Mouse (Mus musculus) thymus, postnatal 14 days (tissue): Measurements from ENCODE around the gene Kcne1l.

Experiments
- DNase-seq: peaks from one replicate; pipeline ENCODE4 v3.0.0; 2021

The Kcne1l gene

DNA sequence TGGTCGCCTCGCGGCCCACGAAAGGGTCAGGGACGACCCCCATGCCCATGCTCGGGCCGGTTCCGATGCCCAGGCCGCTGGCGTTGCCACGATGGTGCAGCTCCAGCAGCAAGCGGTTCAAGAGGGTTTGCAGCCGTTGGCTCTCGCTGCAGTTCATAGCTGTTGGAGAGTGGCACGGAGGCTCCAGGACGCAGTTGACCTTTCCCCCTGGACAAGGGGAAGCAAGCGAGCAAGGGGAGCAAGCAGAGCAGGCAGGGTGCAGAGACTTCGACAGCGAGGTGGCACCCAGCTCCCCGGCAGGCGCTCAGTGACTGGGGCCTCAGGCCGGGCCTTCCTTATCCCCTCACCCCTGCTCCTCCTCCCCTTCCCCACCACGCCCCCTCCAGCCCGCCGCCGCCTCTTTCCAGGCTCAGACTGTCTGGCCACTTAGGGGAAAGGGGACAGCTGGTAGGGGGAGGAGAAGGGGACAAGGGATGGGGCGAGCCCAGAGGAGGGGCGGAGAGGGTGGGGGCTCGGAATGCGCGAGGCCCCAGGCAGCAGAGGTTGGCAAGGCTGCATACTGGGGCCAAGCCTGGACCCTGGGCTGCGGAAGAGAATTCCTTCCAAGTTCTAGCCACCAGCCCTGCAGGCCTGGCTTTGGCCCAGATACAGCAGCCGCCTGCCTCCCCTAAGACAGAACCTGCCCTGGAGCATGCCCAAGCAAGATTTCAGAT, at the start of gene Kcne1l:
TSS of gene Kcne1l (minus strand) at position 426 of the 713 bp plus-strand sequence.
- DNase-seq, result no peak

DNA sequence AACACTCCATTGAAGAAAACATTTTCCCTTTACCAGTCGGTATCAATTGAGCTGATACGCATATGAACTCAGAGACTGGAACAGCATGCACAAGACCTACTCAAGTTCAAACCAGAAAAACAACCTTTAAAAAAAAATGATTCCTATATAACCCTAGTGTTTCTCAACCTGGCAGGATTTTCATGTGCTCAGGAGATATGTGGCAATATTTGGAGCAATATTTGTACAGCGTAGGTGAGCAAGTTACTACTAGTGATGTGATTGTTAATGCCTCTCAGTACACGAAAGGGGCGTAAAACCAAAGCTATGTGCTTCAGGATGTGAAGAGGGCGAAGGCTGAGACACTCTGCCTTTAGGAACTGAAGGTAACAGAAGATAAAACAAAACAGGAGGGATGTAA, 30.1 kb upstream of the Kcne1l start:
- DNase-seq, result no peak

DNA sequence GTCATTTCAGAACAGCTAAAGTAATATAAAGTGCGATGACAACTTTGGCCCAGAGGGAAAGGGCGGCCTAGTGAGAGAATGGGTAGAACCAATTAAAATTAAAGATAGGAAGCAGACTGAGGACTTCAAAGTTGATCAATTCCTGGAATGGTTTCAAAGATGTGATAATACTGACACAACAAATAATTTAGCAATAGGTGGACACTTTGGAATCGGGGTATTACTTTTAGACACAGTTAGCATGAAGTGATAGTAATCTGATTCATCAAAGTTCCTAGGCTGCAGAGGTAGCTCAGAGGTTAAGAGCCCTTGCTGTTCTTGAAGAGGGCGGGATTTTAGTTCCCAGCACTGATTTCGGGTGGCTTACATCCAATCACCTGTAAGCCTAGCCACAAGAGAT, 29.4 kb upstream of the Kcne1l start:
- DNase-seq, result no peak

DNA sequence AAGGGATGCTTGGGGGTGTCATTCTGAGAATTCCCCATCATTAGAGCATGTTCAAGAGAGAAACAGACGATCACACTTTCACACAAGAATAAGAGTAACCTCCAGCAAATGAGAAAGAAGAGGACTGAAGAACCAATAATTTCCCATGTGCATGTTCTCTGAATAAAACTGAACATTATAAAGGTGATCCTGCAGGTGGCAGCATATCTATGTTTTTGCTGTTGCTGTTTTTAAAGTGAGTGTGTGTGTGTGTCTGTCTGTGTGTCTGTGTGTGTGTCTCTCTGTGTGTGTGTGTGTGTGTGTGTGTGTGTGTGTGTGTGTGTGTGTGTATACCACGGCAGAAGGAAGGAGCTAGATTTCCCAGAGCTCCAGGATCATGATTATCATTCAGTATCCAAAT, 19.7 kb upstream of the Kcne1l start:
- DNase-seq, result peak; percentile 7

DNA sequence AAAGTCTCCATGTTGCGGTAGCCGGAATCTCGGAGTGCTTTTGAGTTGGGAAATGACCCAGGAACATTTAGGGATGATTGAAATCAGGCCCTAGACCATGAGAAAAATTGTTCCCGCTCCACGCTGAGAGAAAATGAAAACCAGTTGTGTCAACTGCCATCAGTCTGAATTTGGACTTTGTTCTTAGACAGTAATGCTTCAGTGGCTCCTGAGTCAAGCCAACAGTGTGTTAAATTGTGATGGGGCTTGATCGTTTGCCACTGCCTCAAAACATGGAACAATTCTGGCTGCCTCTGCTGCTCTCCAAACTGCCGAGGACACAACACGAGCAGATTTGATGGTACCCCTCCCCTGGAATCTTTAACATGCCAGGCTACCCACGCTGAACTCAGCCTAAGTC, 10.0 kb upstream of the Kcne1l start:
- DNase-seq, result no peak

DNA sequence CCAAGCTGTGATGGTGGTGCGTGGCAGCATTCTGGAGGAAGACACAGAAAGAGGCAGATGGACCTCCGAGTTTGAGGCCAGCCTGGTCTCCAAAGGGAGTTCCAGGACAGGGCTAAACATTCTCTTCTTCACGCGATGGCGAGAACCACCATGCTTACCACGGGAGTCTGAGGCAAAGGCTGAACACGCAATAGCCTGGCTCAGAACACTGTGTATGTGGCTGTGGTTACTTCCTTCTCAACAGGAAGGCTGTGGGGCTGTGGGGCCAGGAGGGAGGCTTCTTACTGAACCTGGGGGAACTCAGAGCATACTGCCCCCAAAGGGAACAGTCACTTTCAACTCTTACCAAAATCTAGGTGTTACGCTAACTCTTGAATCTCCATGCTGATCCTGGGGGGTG, 9.2 kb upstream of the Kcne1l start:
- DNase-seq, result peak; percentile 6

DNA sequence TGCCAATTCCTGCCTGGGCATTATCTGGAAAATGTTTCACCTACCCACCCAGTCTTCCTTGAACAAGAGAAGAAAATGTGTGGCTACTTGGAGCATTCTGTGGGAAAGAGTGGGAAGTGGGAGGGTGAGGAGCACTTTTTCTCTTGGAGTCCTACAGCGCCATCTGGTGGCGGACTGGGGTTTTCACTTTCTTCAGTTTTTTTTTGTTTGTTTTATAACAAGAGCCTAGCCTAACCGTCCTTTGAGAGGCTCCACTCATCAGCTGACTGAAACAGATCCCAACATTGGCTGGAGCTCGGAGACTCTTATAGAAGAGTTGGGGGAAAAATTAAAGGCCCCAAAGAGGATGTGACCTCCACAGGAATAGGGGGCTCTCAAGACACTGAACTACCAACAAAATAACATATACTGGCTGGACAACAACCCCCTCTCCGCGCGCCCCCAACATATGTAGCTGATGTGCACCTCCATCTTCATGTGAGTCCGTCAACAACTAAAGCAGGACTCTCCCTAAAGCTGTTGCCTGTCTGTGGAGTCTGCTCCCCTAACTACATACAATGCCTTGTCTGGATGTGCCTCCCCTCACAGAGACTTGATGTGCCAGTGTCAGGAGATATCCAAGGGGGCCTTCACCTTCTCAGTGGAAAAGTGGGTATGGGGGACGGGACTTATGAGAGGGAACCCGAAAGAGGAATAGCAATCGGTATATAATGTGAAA, 8.4 kb upstream of the Kcne1l start:
- DNase-seq, result peak; percentile 40

DNA sequence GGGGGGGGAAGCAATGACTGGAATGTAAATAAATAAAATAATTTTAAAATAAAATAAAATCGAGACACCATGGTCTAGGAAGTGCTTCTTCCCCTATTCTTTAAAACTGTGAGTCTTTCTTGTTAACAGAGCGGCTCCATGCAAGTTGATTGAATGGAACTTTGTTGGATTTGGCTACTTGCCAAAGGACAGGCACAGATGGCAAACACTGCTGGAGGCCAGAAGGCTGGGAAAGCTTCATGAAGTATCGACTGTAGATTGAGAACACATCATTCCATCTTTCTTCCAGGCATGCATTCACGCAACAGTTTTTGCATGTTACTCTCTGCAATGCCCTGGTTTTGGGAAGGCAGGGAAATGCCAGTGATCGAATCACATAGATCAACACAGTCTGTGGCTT, 4.3 kb upstream of the Kcne1l start:
- no peak for DNase-seq

DNA sequence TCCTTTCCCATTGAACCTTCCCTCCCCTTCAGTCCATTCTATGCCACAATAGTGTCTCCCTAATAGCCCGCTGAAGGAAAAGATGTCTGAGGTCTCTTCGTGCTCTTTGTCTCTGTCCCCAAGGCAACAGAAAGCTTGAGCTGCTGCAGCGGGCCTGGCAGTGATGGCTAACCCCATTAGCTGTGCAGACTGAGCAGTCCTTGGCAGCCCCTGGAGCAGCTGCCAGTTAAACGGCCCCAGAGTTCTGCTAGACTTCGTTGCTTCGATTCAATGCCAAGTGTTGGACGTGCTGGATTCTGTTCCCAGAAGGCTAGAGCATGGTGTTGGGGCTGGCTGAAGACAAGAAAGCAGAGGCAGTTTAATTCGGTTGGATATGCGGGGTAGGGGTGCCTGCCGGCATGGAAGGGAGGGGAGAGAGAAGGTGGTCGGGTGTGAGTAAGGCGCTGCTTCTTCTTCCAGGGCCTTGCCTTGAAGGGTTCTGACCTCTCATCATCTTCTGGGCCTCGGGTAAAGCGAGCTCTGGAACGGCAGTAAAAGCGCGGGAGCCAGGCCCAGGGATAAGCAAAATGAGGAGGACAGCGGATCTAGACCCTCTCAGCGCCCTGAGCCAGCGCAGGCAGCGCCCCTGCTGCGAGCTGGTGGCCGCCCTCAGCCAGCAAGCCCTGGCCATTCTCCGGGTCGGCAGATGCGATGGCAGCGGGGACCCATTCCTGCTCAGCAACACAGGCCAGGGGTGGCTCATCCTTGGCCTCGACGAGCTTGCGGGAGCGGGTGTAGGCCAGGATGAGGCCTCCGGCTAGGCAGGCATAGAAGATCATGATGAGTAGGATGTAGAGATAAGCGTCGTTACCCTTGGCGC, 855 bp downstream of the Kcne1l start:
- DNase-seq, result no peak

DNA sequence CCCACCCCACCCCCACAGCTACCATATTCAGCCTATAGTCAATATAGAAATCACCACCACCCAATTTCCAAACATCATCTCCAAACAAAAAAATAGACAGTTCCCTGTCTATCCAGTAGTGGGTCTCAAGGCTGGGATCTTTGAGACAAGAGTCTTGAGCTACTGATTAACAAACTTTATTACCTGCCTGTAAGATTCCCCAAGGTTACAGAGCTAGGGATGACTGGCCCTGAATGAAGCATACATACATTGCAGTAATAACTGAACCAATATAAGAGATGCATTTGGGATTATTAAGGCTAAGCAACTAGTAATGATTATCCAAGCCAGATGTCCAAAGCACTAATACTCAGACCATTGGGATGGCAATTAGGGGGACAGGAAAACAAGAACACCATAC, 1.5 kb downstream of the Kcne1l start:
- DNase-seq, result no peak

DNA sequence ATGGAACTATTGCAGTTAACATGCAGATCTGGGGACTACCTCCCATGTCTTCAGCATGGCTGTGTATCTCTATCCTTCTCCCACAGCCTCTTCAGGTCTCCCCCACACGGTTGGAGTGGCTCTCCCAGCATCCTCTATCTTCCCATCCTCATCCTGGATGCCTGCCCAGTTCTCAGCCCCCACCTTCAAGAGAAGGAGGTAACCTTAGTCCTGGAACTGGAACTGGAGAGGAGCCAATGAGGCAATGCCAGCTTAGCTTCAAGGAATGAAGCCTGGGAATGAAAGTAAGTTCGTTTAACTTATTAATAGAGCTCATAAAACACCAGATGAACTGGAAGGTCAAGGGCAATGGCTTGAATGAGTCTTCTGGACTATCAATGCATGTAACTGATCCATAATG, 2.6 kb downstream of the Kcne1l start:
- DNase-seq, result no peak

DNA sequence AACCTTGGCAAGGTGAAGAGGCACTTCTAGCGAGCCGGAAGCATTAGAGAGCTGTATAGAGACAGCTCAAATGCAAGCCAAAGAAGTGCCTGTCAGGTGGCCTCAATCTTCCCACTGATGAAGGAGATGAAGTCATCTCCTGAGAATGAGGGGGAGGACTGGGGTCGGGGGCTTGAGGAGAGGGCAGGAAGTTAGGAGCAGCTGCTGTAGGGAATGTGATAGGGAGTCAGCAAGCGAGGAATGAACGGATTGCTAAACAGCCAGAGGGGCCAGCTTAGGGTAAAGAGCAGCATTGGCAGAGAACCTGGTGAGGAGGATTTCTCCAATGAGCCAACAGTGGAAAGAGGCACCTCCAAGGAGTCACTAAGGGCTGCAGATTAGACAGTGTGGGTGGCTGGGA, 20.2 kb downstream of the Kcne1l start:
- DNase-seq, result no peak

DNA sequence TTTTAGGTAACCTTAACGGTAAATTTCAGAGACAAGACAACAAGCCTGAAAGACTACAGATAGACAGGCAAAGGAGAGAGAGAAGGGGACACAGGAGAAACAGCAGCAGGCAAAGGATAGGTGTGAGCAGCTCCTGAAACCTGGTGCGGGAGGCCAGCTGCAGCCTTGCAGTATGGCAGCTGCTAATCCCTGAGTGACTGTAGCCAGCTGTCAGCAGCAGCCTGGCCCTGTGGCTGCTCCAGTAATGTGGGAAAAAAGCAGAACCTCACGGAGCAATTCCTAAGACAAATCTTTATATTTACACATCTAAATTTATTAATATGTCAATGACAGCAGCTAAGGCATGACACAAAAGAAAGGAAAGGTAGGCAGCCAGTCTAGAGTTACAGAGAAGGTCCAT, 29.5 kb downstream of the Kcne1l start:
- no peak for DNase-seq

DNA sequence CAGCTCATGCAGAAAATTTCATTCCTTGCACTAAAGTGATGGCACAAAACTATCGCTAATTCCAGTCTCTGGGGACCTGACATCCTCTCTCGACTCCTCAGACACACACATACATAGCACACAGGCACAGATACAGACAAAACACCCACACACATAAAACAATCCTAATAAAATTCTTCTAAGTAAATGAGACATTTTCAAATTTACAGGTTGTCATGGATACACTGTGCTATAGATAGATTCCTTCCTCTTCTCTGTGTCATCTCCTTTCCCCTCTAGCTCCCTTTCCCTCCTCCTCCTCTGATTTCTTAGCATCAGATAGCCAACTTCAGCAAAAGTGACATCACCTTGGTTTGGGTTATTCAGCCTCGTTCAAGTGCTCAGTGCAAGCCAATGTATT, 30.1 kb downstream of the Kcne1l start:
- DNase-seq, result no peak
